Mouse (Mus musculus) intestine, postnatal 0 days (tissue): Measurements from ENCODE around the gene Lrguk. TPM values are rescaled to one million over a fixed set of nuclear protein-coding genes. Genes with fewer than 3 reads are reported as not detected.

Experiments used
- ATAC-seq: fragments of 200-750 bp; cut with Nextera tagmentation; 2 replicates; pipeline ENCODE4 v1.8.0; 2017; ENCODE audit warnings: mild to moderate bottlenecking, moderate TSS enrichment, moderate library complexity
- H3K27ac ChIP-seq: fragments of 300-500 bp; sonication (generic); 2 replicates; pipeline ENCODE4 v1.5.1; 2014; ENCODE audit warnings: mild to moderate bottlenecking, low read depth, low read length, moderate library complexity
- H3K27me3 ChIP-seq: fragments of 300-500 bp; sonication (generic); replicated peaks from 2 replicates; pipeline ENCODE4 v1.6.1; 2014; ENCODE audit warnings: low read length, mixed read lengths; ENCODE audit not compliant: control insufficient read depth, insufficient read depth
- H3K36me3 ChIP-seq: fragments of 300-500 bp; sonication (generic); 2 replicates; pipeline ENCODE4 v1.6.1; 2014; ENCODE audit warnings: mild to moderate bottlenecking, moderate library complexity; ENCODE audit not compliant: control insufficient read depth, insufficient read depth
- H3K4me1 ChIP-seq: fragments of 300-500 bp; sonication (generic); replicated peaks from 2 replicates; pipeline ENCODE4 v1.6.1; 2014; ENCODE audit warnings: antibody characterized with exemption, low read length, mixed read lengths; ENCODE audit not compliant: control insufficient read depth, insufficient read depth
- H3K4me2 ChIP-seq: fragments of 300-500 bp; sonication (generic); replicated peaks from 2 replicates; pipeline ENCODE4 v1.6.1; 2014; ENCODE audit warnings: low read depth, mild to moderate bottlenecking, moderate library complexity
- H3K4me3 ChIP-seq: fragments of 300-500 bp; sonication (generic); 2 replicates; pipeline ENCODE4 v1.5.1; 2014; ENCODE audit warnings: low read depth, low read length
- H3K9ac ChIP-seq: fragments of 300-500 bp; sonication (generic); 2 replicates; pipeline ENCODE4 v1.6.1; 2014; ENCODE audit warnings: mild to moderate bottlenecking, low read depth, low read length
- H3K9me3 ChIP-seq: fragments of 300-500 bp; sonication (generic); 2 replicates; pipeline ENCODE4 v1.6.1; 2016; ENCODE audit warnings: mixed run types; ENCODE audit not compliant: control insufficient read depth
- CTCF ChIP-seq: sonication (generic); IDR thresholded peaks from 2 replicates; pipeline ENCODE4 v1.5.1; 2016; ENCODE audit warnings: low read depth, mild to moderate bottlenecking, control low read depth, antibody characterized with exemption, moderate library complexity
- WGBS: fragments of 180-500 bp; shearing (Covaris S2); extraction: QIAGEN DNeasy Blood & Tissue Kit; methylation state at CpG from one replicate; pipeline ENCODE4 v1.1.7; 2014; 5-methylcytosine and 5-hydroxymethylcytosine counted together
- polyA plus RNA-seq: library from polyadenylated mRNA; unstranded; fragments of >200 nt; fragmentation: Nextera tagmentation; extraction: Ambion mirVana; gene quantifications from 2 replicates; pipeline ENCODE4 v1.2.1, GENCODE M21; 2015

Gene Lrguk
- polyA plus RNA-seq, 1 experiment from 2014 or later = 0.16 TPM

GRCm38 (mm10) chr6:34096905-34097304, 67.7 kb downstream of the Lrguk start:
- H3K36me3 ChIP-seq = no peaks in the 10 kb centered on the region
- TF ChIP-seq CTCF = no peak
- no peak overlapping the region for H3K4me2 ChIP-seq
- H3K9me3 ChIP-seq = no peaks in the 10 kb centered on the region
- no peak overlapping the region for H3K4me3 ChIP-seq
- H3K4me1 ChIP-seq = no peaks in the 10 kb centered on the region
- 69% methylated on average over 4 of the region's 4 CpGs for WGBS
- H3K27me3 ChIP-seq = no peaks in the 10 kb centered on the region
- ATAC-seq = no peak
- H3K27ac ChIP-seq = no peak overlapping the region
- no peak overlapping the region for H3K9ac ChIP-seq

GRCm38 (mm10) chr6:34099725-34100124, 70.5 kb downstream of the Lrguk start:
- no peak overlapping the region for H3K4me2 ChIP-seq
- no peaks in the 10 kb centered on the region for H3K9me3 ChIP-seq
- no peak overlapping the region for H3K9ac ChIP-seq
- TF ChIP-seq CTCF = no peak
- 84% methylated on average over 6 of the region's 6 CpGs for WGBS
- no peak for ATAC-seq
- H3K36me3 ChIP-seq = no peaks in the 10 kb centered on the region
- H3K4me1 ChIP-seq = no peaks in the 10 kb centered on the region
- no peaks in the 10 kb centered on the region for H3K27me3 ChIP-seq
- H3K4me3 ChIP-seq = no peak overlapping the region
- H3K27ac ChIP-seq = no peak overlapping the region

GRCm38 (mm10) chr6:34101531-34102396, 72.5 kb downstream of the Lrguk start:
- Histone ChIP-seq H3K4me1 (no peaks in the 10 kb centered on the region), H3K4me3 (no peak overlapping the region), H3K9ac (no peak overlapping the region), H3K27me3 (no peaks in the 10 kb centered on the region), H3K9me3 (no peaks in the 10 kb centered on the region), H3K4me2 (no peak overlapping the region), H3K27ac (no peak overlapping the region), H3K36me3 (no peaks in the 10 kb centered on the region)
- WGBS = 88% methylated on average over 15 of the region's 15 CpGs
- no peak for TF ChIP-seq CTCF
- no peak for ATAC-seq

- WGBS = 86% methylated on average over 17 of the region's 17 CpGs
- no peak for TF ChIP-seq CTCF
- H3K4me1 ChIP-seq = no peaks in the 10 kb centered on the region
- no peak overlapping the region for H3K4me2 ChIP-seq
- H3K4me3 ChIP-seq = no peak overlapping the region
- no peaks in the 10 kb centered on the region for H3K27me3 ChIP-seq
- H3K9me3 ChIP-seq = no peaks in the 10 kb centered on the region
- no peak overlapping the region for H3K27ac ChIP-seq
- H3K36me3 ChIP-seq = no peaks in the 10 kb centered on the region
- no peak for ATAC-seq
- no peak overlapping the region for H3K9ac ChIP-seq
Measured at GRCm38 (mm10) chr6:34103251-34103920, 74.1 kb downstream of the Lrguk start.

- Histone ChIP-seq H3K9ac (no peak overlapping the region), H3K27ac (no peak overlapping the region), H3K4me3 (no peak overlapping the region), H3K4me1 (no peaks in the 10 kb centered on the region), H3K27me3 (no peaks in the 10 kb centered on the region), H3K9me3 (no peaks in the 10 kb centered on the region), H3K4me2 (no peak overlapping the region), H3K36me3 (no peaks in the 10 kb centered on the region)
- no peak for ATAC-seq
- 75% methylated on average over 10 of the region's 10 CpGs for WGBS
- TF ChIP-seq CTCF = no peak
Measured at GRCm38 (mm10) chr6:34110571-34110970, 81.3 kb downstream of the Lrguk start.

- WGBS = 76% methylated on average over 6 of the region's 6 CpGs
- no peak overlapping the region for H3K9ac ChIP-seq
- no peak overlapping the region for H3K27ac ChIP-seq
- ATAC-seq = no peak
- no peak overlapping the region for H3K4me3 ChIP-seq
- TF ChIP-seq CTCF = no peak
- H3K4me1 ChIP-seq = no peaks in the 10 kb centered on the region
- no peaks in the 10 kb centered on the region for H3K27me3 ChIP-seq
- H3K9me3 ChIP-seq = no peaks in the 10 kb centered on the region
- H3K36me3 ChIP-seq = no peaks in the 10 kb centered on the region
- H3K4me2 ChIP-seq = no peak overlapping the region
Measured at GRCm38 (mm10) chr6:34111406-34111805, 82.2 kb downstream of the Lrguk start.
